Mouse (Mus musculus): ENCODE results near the gene Trim67.
A peak's percentile ranks its signal among the peaks of the same experiment; 100 is the strongest.

Trim67 gene

DNA sequence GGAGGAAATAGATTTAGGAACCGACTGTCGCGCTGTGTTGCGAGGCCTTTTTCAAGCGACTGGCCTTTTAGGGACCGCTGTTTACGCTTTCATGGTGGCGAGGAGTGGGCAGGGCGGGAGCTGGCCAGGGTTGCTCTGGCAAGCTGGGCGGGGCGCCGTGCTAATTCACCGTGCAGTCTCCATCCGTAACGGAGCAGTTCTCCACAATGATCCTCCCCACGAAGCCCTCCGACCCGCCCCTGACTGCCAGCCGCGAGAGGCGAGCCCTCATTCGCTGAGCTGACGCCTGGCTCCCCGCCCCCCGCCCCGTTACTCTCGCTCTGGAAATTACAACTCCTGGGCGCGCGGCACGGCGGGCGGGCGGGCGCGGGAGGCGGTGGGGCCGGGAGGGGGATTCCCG is at the start of gene Trim67:
Gene Trim67 (plus strand): TSS at position 385 of the 400 bp plus-strand sequence.
- peak; percentile 82 to 83 for DNase-seq

DNA sequence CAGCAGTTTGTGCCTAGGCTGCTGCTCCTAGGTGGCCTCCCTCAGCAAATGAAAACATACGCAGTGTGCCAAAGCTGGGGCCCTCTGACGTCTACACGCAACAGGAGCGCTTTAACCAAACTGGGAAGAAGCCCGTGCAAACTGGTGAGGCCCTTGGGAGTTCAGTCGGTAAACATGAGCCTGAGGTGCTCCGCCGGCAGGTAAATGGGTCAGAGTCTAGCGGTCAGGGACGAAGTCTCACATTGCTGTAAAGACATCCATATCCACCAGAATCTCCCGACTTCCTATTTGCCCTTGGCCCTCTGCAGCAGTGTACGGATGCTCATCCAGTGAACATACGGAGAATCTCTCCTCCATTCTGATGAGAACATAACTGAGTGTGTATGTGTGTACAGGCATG is 46.2 kb upstream of the Trim67 start:
- no peak for DNase-seq

DNA sequence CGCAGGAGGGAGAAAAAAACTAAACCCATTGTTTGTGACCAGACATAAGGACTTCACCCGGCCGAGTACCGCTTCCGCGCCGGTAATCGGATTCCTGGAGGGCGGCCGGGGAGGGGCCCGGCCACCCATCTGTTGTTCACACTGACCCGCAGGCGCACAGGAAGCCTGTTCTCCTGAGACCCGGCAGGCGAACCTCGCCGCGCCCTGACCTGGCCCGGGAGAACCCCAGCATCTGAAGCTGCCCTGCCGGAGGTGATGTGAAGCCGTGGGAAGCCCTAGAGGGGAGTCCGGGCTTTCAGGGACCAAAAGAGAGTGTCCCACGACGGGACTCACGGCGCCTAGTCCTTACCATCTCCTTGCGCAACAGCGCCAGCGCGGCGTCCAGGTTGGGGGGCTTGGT is 41.7 kb upstream of the Trim67 start:
- DNase-seq = no peak

DNA sequence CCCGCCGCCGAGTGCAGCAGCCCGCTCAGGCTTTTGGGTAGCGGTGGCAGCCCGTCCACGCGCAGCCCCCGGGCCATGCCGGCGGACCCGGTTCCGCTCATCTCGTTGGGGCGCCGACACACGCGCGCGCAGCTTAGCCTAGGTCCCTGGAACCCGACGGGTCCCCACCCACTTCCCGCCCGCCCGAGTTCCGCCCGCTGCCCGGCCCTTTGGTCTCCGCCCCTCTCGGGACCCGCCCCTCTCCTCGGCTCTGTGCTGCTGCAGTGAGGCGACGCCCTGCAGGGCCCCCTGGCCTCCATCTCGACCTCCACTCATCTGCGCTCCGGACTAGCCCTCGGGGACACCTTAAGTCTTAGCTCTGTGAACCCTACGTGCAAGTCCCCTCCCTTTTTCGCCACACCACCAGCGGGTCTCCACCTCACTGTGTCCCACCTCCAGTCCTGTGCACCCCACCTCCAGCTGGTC is 41.2 kb upstream of the Trim67 start, which contains the start of gene Fam89a:
Gene Fam89a (minus strand): TSS at position 124 of the 465 bp plus-strand sequence.
- no peak for DNase-seq

DNA sequence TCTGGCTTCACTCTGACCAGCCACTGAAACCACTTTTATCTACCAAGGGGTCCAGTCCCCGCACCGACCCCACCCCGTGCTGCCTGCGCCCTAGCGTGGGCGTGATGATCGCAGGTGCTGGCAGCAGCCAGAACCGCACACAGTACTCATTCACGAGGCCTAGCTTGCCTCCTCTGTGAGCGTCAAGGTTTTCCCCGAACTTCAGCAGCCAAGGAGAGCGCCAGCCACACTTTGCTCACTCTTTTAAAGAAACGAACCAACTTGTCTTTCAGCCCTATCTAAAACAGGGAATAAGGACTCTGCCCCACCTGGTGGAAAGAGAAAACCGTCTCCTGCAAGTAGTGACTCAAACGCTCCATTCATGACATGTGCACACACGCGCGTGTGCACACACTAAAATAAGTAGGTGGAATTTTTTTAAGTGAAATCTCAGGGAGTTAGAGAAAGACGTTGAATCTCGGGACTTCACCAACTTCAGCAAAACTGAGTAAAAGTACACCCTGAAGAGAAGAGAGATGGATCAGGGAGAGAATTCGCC is 40.5 kb upstream of the Trim67 start:
- DNase-seq = no peak

DNA sequence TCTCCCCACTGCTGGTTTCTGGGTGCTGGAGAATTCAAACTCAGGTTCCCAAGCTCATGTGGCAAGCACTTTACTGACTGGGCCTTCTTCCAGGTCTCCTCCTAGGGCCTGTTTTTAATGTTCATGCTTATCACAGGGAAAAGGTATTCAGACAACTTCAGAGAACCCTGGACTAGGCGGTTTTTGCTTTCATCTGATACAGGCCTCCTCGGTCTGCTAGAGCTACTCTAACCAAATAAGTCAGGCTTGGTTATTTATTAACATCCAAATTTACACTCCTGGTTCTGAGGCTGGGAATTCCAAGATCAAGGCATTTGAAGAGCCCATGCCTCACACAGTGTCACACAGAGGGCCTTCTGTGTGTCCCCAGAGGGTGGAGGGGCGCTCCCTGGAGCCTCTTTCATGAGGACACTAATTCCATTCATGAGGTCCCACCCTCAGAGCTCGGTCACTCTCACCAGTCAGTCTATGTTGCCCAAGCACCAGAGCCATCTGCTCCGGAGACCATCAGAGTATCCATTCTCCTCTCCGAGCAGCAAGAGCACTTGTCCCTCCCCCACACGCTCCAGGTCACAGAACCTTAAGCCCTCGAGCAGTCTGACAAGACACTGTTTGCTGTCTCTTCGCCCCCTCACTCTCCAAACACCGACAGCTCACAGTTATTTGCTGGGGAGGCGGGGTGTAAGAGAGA is 38.6 kb upstream of the Trim67 start:
- no peak for DNase-seq

DNA sequence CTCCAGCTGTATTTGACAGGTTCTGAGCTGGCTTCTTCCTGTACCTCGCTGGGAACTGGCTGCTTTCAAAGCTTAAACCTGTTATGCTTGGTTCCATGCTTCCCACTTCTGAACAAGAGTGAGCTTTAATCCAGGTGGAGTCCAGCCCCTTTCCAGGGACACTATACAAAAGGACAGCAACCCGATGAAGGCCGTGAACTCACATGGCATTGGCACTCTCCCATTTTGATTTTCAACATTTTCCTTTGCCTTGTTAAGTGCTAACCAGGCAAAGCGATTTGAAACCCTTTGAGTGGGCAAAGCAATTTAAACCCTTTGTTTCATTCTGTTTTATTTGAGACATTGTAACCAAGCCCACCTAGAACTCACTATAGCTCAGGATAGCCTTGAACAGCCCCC is 38.1 kb upstream of the Trim67 start:
- no peak for DNase-seq

DNA sequence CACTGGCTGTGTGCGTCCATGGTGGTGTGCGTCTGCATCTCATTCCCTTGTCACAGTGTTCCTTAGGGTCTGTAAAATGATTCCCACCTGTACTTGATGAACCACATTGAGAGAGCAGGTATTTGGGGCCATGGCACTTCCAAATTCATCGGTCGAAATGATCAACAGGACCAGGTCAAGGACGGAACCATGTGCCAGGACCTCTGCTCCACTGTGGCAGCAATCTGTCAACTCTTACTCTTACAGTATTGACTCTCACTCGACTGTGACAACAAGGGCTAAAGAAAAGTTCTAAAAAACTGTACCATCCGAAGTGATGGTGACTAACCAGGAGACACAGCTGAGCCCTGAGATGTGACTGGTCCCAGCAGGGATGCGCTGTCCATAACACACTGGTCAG is 37.4 kb upstream of the Trim67 start:
- DNase-seq = no peak

DNA sequence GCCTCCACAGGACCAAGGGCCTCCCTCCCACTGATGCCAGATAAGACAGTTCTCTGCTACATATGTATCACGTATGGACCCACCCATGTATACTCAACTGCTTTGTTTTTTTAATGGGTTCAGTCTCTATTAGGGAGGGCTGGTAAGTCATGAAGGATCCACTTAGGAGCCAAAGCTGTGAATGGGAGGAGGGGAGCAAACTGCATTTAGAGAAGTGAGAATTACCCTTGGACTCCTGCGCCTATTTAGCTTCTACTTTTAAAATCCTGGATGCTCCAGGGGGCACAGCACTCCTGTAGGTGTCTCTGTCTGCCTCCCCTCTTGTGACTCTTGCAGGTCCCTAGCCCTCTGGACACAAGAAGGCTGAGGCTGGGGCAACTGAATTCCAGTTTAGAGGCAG is 36.7 kb upstream of the Trim67 start:
- DNase-seq = no peak

DNA sequence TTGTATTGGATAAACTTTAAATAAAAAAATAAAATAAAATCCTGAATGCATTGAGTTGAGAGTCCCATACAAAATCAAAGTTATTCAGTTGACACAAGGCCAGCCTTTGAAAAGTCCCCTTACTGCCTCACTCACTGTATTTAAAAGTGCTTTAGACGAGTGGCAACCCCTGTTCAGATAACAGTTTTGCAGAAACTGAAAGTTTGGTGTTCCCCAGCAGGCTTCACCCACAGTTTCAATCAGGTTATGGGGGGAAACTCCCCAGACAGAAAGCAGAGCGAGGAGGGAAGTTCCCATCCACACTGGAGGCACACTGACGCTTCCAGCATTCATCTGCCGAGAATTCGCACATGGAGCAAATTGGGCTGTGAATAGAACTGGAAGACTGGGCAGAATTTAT is 36.3 kb upstream of the Trim67 start:
- DNase-seq = no peak

DNA sequence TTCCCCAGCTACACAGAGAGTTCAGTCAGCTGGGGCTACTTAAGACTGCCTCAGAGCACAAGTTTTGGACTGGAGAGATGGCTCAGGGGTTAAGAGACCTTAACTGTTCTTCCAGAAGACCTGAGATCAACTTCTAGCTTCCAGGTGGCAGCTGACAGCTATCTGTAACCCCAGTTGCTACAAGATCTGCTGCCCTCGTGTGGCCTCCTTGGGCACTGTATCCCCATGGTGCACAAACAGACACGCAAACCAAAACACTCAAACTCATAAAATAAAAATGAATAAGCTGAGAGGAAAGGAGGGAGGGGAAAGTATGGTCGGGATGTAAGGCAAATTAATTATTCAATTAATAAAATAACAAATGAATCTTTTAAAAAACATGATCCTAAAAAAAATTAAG is 34.3 kb upstream of the Trim67 start:
- DNase-seq = no peak

DNA sequence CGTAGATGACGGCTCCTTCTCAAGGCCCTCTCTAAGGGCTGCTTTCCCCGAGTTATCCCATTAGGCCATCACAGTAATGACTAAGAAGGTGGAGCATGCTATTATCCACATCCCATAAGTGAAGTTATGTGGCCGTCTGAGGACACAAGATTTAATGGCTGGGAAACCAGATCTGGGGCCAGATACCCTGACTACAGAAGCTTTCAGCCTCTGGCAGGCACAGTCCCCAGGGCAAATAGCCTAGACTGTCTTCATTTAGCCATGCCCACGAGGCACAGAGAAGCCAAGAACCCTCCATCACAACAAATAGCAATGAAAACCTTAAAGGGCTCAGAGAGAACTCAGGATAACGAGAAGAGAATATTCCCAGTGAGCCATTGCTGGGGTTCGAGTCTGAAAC is 29.8 kb upstream of the Trim67 start:
- DNase-seq = no peak

DNA sequence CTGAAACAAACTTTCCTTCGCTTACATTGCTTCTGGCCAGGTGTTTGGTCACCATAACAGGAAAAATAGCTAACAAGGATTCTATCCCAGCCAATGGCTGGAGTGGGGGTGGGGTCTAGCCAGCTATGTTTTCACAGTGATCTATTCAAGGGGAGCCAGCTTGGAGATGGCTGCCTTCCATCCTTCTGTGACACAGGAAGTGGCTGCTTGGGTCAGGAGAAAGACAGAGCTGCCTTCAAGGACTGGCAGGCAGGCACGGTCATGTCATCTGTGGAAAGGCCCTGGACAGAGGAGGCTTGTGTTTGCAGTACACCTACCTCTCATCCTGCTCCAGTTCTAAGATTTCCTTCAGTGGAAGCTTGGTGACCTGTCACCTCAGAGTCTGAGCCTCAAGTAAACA is 20.5 kb upstream of the Trim67 start:
- no peak for DNase-seq

DNA sequence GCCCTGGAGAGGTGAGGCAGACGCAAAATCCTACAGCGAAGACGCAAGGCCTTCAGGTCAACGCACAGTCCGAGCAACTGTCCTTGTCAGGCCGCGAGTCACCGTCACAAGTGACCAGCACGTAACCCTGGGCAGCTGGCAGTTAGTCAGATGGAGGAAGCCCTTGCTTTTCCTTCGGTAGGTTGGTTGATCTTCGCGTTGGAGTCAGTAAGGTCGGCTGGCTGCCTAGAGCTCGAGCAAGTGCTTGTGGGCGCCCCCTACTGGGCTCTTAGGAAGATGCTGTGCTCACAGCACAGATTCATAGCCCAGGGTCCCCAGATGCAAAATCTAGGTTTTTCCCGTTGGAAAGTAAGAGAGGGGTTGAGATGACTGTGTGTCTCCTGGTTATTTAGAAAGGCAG is 17.2 kb upstream of the Trim67 start:
- peak; percentile 86 to 87 for DNase-seq

DNA sequence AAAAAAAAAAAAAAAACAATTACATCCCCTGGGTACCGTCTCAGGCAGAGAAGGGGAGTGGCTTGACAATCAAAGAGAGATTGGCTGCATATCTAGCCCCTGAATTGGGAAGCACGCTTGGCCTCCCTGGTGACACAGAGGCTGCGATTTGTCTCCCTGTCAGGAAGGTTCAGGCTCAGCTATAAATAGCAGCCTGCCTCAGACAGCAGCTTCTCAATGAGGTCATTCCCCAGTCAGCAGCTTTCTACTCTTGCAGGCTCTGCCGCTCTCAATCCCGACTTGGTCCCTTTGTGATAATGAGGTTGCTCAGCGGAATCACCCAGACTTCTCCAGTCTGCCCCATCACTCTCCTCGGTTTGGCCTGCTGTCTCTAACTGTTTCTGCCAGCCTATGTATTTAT is 12.7 kb upstream of the Trim67 start:
- peak; percentile 65 to 74 for DNase-seq

DNA sequence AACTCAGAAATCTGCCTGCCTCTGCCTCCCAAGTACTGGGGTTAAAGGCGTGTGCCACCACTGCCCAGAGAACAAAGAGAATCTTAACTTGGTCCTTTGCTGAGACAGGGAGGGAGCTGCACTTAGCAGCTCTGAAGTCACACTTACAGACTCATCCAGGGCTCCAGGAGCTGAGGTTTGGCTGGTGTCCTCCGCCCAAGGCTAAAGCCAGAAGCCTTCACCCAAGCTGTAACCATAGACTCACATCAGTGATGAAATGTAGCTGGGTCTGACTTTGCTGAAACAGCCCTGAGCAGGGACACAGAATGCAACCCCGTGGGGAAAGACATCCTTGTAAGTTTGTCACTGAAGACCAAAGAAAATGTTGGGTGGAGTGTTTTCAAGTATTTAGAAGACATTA is 10.5 kb upstream of the Trim67 start:
- no peak for DNase-seq

DNA sequence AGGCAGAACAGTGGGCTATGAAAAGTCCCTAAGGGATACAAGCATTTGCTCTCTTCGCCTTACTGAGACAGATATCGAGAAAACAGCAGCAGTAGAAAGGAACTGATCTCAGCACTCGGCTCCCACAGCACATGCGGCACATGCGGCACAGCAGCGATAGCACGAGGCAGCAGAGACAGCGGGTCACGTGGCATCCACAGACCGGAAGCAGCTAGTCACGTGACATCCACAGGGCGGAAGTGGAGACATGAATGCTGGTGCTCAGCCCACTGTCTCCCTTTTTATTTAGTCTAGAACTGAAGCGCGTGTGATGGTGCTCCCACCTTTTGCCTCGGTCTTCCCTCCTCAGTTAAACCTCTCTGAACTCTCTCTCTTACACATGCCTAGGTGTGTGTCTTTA is 9.7 kb upstream of the Trim67 start:
- DNase-seq = no peak

DNA sequence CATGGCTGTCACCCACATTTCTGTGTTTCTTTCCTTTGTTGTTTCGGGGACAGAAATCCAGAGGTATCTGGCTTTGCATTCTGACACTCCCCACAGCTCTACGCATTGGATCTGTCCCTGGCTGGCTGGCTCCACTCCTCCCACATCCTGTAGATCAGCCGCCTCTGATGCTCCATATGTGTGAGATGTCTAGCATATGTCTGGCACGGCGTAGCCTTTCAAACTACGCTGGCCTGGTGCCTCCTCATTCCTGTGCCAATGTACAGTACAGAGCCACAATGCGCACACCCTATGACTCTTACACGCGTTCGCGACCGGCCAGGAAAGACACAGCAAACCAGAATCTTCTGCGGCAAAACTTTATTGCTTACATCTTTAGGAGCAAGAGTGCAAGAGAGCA is 8.3 kb upstream of the Trim67 start:
- peak; percentile 44 to 53 for DNase-seq

DNA sequence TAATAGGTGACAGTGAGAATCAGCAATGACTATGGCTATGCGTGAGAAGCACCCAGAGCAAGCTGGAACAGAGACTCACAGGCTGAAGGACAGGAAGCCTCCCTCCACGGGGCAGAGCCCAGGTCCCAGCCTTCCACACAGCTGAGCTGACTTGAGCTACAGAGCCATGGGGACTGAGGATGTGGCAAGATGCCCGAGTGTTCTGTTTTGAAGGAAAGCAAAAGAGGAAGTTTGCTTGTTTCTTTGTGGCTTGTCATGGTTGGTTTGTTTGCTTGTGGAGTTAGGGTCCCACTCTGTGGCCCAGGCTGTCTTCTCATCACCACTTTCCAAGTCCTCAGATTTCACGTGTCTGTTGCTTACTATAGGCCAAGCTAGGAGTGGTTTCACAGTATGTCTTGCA is 2.2 kb upstream of the Trim67 start:
- DNase-seq = no peak

DNA sequence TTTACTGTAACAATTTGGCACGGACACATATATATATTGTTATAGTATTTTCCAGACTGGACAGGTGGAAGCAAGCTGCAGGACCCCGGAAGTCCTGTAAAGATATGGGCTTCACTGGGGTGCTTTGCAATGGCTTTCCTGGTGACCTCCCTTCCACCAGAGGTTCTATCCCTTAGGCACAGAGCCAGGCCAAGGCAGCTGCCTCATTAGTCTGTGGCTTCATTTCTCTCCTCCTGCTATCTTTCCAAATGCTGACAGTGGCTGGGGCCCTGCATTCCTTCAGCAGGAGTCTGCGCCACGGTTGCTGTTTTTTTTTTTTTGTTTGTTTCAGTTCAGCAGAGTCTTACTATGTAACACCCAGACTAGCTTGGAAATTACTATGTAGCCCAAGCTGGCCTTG is 1.1 kb upstream of the Trim67 start:
- DNase-seq = no peak

DNA sequence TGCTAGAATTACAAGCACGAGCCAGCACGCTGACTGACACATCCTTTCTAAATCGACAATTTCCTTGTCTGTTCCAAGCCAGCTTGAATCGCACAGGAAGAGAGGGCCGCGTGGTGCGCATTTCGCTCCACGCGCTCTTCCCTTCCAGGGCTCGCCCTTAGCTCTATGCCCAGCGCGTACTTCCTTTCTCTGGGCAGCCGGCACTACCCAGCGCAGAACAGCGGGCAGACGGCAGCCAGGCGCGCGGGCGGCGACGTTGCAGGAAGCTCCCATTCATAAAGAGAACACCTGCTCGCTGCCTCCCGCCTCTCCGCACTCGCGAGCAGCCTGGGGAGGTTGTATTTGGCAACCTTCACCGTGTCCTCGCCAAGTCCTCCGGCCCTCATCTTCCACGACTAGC is 706 bp upstream of the Trim67 start:
- peak; percentile 68 to 70 for DNase-seq

DNA sequence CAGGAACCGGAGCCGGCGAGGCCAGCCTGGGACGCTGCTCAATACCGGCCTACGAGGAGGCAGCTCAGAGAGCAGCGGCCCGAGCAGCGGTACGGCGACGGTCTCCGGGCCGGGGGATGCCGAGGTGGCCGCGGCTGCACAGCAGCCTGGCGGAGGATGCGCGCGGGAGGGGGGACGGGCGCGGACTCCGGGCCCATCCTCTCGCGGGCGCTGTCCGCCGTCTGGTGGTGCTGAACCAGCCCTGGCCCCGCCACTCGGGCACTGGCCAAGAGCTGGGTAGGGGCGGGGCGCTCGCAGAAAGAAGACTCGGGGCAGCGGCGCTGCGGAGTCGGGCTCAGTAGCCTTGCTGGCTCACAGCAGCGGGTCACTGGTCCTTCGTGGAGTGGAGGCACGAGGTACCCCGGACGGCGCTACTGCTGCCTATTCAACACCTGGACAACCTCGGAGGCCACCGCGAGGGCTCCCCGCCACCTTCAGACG is 320 bp downstream of the Trim67 start:
- DNase-seq = peak; percentile 74 to 78

DNA sequence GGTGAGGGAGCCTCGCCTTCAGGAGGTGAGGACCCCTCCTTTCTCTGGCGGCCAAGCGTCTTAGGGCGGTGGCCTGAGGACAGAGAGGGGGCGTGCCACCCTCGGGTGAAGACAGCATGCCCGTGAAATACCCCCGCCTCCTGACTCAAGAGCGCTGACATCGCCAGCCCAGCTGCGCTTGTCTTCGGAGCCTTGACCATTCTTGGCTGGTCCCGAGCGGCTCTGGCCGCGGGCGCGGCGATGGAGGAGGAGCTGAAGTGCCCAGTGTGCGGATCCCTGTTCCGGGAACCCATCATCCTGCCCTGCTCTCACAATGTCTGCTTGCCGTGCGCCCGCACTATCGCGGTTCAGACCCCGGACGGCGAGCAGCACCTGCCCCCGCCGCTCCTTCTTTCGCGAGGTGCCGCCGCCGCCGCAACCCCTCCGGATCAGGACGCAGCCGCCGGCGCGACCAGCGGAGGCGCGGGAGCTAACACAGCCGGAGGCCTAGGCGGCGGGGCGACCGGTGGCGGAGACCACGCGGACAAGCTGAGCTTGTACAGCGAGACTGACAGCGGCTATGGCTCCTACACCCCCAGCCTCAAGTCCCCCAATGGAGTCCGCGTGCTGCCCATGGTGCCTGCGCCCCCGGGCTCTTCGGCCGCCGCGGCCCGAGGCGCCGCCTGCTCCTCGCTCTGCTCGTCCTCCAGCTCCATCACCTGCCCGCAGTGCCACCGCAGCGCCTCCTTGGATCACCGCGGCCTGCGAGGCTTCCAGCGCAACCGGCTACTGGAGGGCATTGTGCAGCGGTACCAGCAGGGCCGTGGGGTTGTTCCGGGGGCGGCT is 981 bp downstream of the Trim67 start:
- DNase-seq = peak; percentile 57 to 65

DNA sequence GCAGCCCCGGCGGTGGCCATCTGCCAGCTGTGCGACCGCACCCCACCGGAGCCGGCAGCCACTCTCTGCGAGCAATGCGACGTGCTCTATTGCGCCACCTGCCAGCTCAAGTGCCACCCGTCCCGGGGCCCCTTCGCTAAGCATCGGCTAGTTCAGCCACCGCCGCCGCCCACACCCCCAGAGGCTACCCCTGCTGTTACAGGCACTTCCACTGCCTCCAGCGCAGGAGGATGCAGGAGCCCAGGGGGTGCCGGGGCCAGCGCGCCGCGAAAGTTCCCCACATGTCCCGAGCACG is 1.5 kb downstream of the Trim67 start:
- DNase-seq = peak; percentile 90

Measured in cerebellum, postnatal 36 days (tissue).